Mouse (Mus musculus): ENCODE data around the gene Gm9972.
A peak's percentile ranks its signal among the peaks of the same experiment; 100 is the strongest.

The Gm9972 gene

GRCm38 (mm10) chr11:43035446-43035845 lies at the start of gene Gm9972:
TSS of gene Gm9972 (plus strand) at chr11:43035746.
- no peak for DNase-seq

GRCm38 (mm10) chr11:42999188-42999587 lies 36.4 kb upstream of the Gm9972 start:
- DNase-seq = peak; percentile 23

- DNase-seq = no peak
These were observed 23.6 kb upstream of the Gm9972 start for GRCm38 (mm10) chr11:43011941-43012340.

DNA sequence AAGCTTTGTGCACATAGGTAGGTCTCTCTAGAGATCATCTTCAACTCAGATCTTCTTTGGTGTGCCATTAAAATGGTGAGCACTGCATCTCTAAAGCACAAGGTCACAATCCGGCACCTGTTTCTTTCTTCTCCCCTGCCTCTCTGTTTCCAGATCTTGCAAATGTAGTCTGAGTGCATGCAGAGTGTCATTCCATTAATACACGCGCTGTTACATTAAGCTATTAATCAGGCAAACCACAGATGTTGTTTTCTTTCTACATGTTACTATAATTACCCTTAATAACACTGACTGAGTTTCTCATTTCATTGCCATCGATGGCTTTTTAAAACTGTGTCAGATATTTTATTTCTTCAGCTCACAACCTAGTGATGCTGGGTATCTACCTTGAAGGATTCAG lies 22.6 kb upstream of the Gm9972 start:
- DNase-seq = no peak

DNA sequence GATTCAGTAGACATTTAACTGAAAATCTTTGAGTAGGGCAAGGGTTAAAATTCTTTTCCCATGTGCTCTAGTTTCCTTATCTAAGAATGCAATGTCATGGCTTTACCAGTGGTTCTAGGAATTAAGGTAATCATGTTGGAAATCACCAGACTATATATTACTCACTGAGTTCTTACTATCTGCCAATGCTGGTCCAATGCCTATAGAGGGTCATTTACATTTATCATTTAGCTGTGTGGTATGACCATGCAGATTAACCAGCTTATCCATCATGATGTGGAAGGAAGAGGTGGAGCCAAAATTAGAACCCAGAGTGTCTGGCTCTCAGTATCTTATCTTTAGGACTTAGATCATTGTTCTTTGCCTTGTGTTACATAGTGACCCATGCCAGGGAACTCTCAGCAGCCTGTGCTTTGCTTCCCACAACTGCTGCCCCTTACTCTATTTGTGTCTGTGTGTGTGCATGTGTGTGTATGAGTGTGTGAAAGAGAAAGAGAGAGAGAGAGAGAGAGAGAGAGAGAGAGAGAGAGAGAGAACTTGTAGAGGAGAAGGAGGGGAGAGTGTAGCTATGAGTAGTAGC lies 12.3 kb upstream of the Gm9972 start:
- no peak for DNase-seq

DNA sequence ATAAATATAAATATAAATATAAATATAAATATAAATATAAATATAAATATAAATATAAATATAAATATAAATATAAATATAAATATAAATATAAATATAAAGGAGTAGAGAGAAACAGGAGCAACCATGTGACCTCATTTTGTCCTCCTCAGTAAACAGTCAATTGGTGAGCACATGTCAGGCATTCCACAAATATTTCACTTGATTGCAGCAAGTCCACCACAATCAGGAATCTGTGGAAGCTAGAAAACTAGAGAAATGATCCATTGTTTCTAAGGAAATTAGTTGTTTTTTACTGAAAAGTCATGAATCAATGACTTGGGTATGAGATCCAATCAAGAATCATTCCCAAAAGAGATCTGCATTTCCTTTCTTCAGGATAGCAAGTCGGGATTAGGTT lies 5.7 kb upstream of the Gm9972 start:
- DNase-seq = no peak

GRCm38 (mm10) chr11:43032141-43032540 lies 3.4 kb upstream of the Gm9972 start:
- no peak for DNase-seq

GRCm38 (mm10) chr11:43045871-43046548 lies 10.5 kb downstream of the Gm9972 start:
- DNase-seq = no peak

- DNase-seq = no peak
These were observed 13.8 kb downstream of the Gm9972 start for GRCm38 (mm10) chr11:43049363-43049762.

- no peak for DNase-seq
These were observed 19.4 kb downstream of the Gm9972 start for GRCm38 (mm10) chr11:43054972-43055371.

GRCm38 (mm10) chr11:43059437-43059970 lies 24.0 kb downstream of the Gm9972 start:
- DNase-seq = no peak

GRCm38 (mm10) chr11:43062286-43062685 lies 26.7 kb downstream of the Gm9972 start:
- DNase-seq = no peak

- DNase-seq = no peak
These were observed 50.9 kb downstream of the Gm9972 start for GRCm38 (mm10) chr11:43086309-43087050.

Measured in kidney, postnatal 10 days (tissue).